Mouse (Mus musculus) WW6 (cell line): ENCODE measurements around the gene Lat.

Experiments used
- DNase-seq: peaks from one replicate; pipeline ENCODE4 v3.0.0-alpha.2; 2013; ENCODE audit warnings: low read depth, low spot score

The Lat gene

GRCm38 (mm10) chr7:126367636-126368035 is 1.7 kb downstream of the Lat start:
- no peak for DNase-seq

DNA sequence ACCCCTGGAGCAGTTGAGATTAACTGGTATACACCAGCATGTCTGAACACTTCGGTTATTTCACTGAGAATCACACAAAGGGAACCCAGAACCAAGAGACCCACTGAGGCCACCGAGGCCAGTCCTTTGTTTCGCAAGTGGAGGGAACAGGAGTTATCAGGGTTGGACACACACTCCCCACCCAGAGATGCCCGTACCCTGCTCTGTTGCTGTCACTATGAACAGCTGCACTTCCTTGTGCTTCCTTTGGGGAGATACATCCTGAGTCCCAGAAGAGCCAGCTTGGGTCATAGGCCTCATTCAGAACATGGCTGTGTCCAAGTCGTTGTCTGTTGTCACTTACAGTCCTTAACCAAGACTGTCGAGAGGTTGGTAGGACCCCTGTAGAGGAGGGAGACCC is 6.3 kb downstream of the Lat start:
- no peak for DNase-seq

DNA sequence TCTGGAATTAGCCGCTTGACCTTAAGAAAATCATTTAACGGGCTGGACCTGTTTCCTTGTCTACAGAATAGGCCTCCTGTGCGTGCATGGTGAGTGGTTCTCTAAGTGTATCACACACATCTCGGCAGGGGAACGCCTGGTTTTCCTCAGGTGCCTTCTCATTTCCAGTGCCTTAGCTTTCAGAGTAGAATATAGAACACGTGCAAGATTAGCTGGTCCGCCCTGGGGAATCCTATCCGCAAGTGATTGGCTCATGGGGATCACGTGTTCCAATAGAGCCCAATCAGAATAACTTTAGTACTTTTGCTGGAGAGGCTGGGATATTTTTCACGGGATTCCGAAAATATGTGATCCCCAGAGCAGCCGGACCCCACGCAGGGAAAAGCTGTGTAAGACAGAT is 10.3 kb downstream of the Lat start:
- DNase-seq, result no peak

DNA sequence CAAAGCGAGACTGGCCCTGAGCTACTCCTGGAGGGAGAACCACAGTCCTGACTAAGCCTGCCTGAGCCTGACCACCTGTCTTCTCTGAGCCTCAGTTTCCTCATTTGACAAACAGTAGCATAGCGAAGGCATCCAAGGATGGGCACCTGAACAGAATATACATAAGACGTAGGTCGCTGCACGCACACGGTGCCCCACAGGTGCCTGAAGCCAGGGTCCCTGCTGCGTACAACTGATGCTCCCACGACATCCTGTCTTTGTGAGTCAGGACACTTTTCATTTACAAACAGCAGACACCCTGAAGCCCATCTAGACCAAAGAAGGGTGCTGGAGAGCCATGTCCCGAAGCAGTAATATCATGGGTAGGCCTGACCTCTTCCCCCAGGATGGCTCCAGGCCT is 11.0 kb downstream of the Lat start:
- no peak for DNase-seq

- no peak for DNase-seq
Observed at GRCm38 (mm10) chr7:126357838-126358237, 11.5 kb downstream of the Lat start.

DNA sequence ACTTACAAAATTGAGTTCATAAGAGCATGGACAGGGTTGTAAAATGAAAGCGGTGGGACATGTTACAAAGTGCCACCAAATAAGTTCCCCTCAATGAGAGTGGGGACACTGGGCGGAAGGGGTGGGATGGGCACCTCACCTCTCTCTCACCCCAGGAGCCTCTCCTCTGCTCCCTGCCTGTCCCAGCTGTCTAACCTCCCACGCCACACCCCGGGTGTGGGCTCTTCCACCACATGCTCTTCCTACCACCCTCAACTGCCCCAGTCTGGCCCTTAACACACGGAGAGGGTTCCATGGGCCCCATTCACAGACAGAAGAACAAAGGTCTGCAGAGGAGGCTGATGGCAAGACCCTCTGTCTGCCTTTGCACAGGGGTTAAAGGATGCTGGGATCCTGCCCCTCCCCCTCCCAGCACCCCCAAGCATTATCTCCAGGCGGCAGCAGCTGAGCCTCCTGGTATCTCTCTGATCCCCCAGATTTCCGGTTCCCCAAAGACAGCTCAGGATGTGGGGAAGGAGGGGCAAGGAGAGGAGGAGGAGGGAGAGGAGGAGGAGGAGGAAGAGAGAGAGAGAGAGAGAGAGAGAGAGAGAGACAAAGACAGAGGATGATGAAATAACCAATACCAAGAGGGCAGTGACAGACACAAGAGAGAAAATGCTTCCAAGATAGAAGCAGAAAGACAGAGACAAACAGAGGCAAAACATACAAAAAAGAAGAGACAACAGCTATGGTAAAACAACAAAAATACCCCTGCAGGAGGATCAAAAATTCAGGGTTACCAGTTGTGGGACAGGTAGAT is 12.4 kb downstream of the Lat start:
- no peak for DNase-seq

- no peak for DNase-seq
Observed at GRCm38 (mm10) chr7:126355847-126356597, 13.3 kb downstream of the Lat start.

- DNase-seq, result no peak
Observed at GRCm38 (mm10) chr7:126354738-126355614, 14.4 kb downstream of the Lat start.

- DNase-seq, result no peak
Observed at GRCm38 (mm10) chr7:126353994-126354365, 15.4 kb downstream of the Lat start.

- DNase-seq, result no peak
Observed at GRCm38 (mm10) chr7:126353251-126353993, 15.9 kb downstream of the Lat start.

DNA sequence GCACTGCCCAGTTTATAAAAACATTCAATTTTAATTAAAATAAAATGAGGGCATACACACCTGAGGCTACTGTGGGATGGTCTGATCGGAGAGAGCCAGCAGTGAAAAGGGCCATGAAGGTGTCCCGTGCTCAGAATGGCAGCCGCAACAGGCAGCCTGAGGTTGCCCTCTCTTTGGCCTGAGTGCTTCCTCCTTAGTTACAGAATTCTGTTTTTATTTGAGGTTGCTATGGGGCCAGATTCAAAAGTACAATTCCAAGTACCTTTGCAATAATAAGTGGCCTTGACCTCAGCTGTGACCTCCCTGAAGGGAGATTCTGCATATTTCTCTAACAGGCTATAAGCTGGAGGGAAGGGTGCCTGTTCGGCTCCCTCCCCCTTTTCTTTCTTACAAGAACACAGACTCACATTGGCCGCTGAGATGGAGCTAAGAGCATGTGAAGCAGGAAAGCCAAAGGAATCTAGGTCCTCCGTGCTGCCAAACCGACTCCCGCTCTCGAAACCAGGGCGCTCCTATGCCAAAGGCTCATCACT is 17.9 kb downstream of the Lat start:
- DNase-seq, result no peak

- no peak for DNase-seq
Observed at GRCm38 (mm10) chr7:126350748-126351418, 18.5 kb downstream of the Lat start.

GRCm38 (mm10) chr7:126348293-126348692 is 21.1 kb downstream of the Lat start:
- DNase-seq, result no peak

DNA sequence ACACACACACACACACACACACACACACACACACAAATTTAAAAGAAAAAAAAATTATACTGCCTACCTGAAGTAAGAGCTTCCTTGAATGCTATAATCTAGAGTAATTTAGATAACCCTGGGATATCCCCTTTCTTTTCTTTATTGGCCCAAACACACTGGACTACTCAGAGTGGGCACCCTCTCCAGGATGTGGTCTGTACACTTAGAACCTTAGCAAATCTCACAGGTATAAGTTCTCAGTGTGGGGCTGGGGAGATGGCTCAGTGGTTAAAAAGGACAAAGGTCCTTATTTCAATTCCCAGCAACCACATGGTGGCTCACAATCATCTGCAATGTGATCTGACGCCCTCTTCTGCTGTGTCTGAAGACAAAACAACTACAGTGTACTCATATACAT is 22.3 kb downstream of the Lat start:
- DNase-seq, result no peak

DNA sequence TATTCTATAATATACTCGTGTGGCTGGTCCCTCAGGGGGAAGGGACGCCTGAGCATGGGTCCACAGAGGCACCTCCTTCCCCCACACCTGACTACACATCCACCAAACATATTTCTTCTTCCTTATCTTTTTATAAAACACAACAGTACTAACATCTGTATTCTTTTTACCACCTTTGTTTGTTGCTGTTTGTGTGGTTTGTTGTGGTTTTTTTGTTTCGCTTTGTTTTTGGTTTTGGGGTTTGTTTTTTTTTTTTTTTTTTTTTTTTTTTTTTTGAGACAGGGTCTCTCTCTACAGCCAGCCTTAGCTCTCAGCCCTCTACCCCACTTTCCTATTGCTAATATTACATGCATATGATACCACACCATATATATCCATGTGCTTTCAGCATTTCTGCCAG is 23.4 kb downstream of the Lat start:
- DNase-seq, result no peak

DNA sequence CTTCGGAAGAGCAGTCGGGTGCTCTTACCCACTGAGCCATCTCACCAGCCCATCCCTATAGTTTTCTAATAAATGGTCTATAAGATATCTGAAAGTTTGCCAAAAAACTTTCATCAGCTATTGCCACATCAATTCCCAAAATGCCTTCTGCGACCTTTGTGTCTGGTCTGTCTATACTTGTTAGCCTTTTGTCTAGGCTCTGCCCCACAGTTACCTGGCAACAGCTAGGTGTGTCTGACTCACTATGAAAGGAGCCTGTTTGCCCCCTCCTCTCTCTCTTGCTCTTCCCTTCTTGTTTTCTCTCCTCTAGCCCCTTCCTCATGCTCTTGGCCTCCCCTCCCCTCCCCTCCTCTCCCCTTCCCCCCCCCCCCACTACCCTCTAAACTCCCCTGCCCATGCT is 23.8 kb downstream of the Lat start:
- DNase-seq, result no peak

DNA sequence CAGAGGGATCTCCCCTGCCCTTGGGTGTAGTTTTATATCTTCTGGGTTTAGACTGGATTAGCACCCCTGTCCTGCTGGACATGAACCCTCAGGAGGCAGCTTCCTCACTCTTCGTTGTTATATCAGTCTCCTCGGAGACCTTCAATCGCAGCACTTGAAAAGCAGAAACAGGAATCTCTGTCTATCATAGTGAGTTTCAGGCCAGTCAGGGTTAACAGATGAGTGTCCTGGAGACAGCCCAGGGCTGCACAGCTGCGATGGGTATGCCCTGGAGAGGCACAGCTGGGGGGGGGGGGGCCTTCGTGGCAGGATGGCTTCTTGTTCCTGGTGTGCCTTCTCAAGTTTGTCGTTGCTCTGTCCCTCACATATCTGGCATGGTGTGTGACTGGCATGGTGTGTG is 28.5 kb downstream of the Lat start:
- no peak for DNase-seq

- DNase-seq, result no peak
Observed at GRCm38 (mm10) chr7:126340206-126340618, 29.2 kb downstream of the Lat start.

DNA sequence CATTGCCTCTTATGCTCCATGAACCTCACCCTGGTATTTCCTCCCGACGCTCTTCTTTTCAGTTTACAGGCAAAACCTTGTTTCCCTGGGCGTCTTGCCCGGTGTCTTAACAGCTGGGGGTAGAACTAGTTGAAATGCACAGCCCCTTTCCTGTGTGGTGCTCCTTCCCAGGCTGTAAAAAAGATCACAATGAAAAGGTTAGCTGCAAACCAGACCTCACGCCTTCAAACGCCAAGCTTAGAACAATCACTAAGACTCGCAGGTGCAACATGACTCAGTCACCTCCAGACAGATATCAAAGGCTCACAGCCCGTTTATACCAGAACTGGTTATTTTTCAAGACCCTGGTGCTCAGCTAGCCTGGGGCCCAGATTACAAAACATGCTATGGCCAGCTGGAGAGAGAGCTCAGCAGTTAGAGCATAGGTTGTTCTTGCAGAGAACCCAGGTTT is 29.8 kb downstream of the Lat start:
- no peak for DNase-seq

- no peak for DNase-seq
Observed at GRCm38 (mm10) chr7:126338906-126339305, 30.5 kb downstream of the Lat start.

DNA sequence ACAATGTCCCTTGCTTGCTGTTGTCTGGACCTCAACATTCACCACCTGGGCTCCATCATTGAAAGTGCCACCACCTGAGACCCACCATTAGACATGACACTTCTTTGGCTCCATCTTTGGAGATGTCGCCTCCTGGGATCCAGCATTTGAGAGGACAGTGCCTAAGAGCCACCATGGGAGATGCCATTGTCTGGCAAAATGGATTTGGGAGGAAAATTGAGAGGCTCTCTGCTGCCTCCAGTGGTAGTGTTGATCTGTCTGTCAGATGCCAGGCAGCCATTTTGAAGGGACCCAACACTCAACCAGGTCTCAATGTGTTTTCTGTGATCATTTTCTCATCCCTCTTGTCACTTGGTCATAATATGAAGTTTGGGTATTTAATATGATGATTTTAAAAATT is 33.8 kb downstream of the Lat start:
- no peak for DNase-seq
